Mouse (Mus musculus) liver, postnatal 0 days (tissue): Measurements from ENCODE around the gene Zbtb18. TPM values are rescaled to one million over a fixed set of nuclear protein-coding genes. Genes with fewer than 3 reads are reported as not detected.

ENCODE experiments used
- ATAC-seq: fragments of 200-750 bp; cut with Nextera tagmentation; 2 replicates; pipeline ENCODE4 v1.8.0; 2017; ENCODE audit warnings: mild to moderate bottlenecking, moderate library complexity
- DNase-seq: peaks from one replicate; pipeline ENCODE4 v3.0.0-alpha.2; 2016
- H3K27ac ChIP-seq: fragments of 300-500 bp; sonication (generic); 2 replicates; pipeline ENCODE4 v1.5.1; 2014; ENCODE audit warnings: antibody characterized with exemption, moderate library complexity, mild to moderate bottlenecking, low read depth
- H3K27me3 ChIP-seq: fragments of 300-500 bp; sonication (generic); 2 replicates; pipeline ENCODE4 v1.6.1; 2014; ENCODE audit warnings: low read length, control low read depth, mixed read lengths; ENCODE audit not compliant: insufficient read depth
- H3K36me3 ChIP-seq: fragments of 300-500 bp; sonication (generic); replicated peaks from 2 replicates; pipeline ENCODE4 v1.6.1; 2014; ENCODE audit warnings: mild to moderate bottlenecking, control low read depth, low read length, moderate library complexity, mixed read lengths; ENCODE audit not compliant: insufficient read depth
- H3K4me1 ChIP-seq: fragments of 300-500 bp; sonication (generic); 2 replicates; pipeline ENCODE4 v1.6.1; 2014; ENCODE audit warnings: antibody characterized with exemption, mild to moderate bottlenecking, control low read depth; ENCODE audit not compliant: insufficient read depth
- H3K4me2 ChIP-seq: fragments of 300-500 bp; sonication (generic); 2 replicates; pipeline ENCODE4 v1.6.1; 2014; ENCODE audit warnings: low read depth, mild to moderate bottlenecking, low read length, moderate library complexity, mixed read lengths
- H3K4me3 ChIP-seq: fragments of 300-500 bp; sonication (generic); 2 replicates; pipeline ENCODE4 v1.5.1; 2014; ENCODE audit warnings: low read depth, low read length
- H3K9ac ChIP-seq: fragments of 300-500 bp; sonication (generic); replicated peaks from 2 replicates; pipeline ENCODE4 v1.6.1; 2014; ENCODE audit warnings: mild to moderate bottlenecking, moderate library complexity
- H3K9me3 ChIP-seq: fragments of 300-500 bp; sonication (generic); 2 replicates; pipeline ENCODE4 v1.6.1; 2016; ENCODE audit warnings: mild to moderate bottlenecking, control low read depth, low read length, mixed read lengths
- CTCF ChIP-seq: sonication (generic); IDR thresholded peaks from 2 replicates; pipeline ENCODE4 v1.5.1; 2016; ENCODE audit warnings: antibody characterized with exemption, low read depth
- EP300 ChIP-seq: IDR thresholded peaks from 2 replicates; pipeline ENCODE4 v1.6.1; 2016; ENCODE audit warnings: antibody characterized with exemption, low read depth, mild to moderate bottlenecking
- WGBS: fragments of 180-500 bp; shearing (Covaris S2); extraction: QIAGEN DNeasy Blood & Tissue Kit; methylation state at CpG from one replicate; pipeline ENCODE4 v1.1.7; 2014; ENCODE audit not compliant: insufficient replicate concordance; 5-methylcytosine and 5-hydroxymethylcytosine counted together
- polyA plus RNA-seq: library from polyadenylated mRNA; unstranded; fragments of >200 nt; fragmentation: Nextera tagmentation; extraction: Ambion mirVana; gene quantifications from 2 replicates; pipeline ENCODE4 v1.2.1, GENCODE M21; 2015

Zbtb18 gene
- polyA plus RNA-seq, 1 experiment from 2014 or later: 1.5 TPM

DNA sequence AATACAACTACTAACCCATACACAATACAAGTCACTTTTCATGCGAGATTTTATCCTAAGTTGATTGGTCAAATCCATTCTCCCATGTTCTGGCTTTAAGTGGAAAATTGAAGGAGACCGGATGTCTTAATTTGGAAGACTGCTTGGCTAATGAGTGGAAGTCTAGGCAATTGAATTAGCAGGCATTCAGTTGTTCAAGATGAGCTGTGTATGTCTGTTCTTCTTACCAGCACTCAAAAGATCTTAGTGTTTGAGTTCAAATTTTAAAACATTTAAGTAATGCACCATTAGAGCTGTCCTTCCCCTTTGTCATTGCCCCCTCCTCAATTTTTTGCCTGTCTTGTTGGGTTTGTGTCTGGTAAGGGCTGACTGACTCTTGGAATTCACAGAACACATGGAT is 8.9 kb downstream of the Zbtb18 start:
- Histone ChIP-seq H3K36me3 (peaks cover 15% of the 10 kb centered on the region), H3K27ac (no peak overlapping the region), H3K4me2 (no peak overlapping the region), H3K9me3 (no peaks in the 10 kb centered on the region), H3K27me3 (no peaks in the 10 kb centered on the region), H3K4me3 (no peak overlapping the region), H3K9ac (no peak overlapping the region), H3K4me1 (no peaks in the 10 kb centered on the region)
- DNase-seq (no peak), ATAC-seq (no peak)
- TF ChIP-seq EP300 (no peak), CTCF (no peak)
- WGBS: 82% methylated on average over 2 of the region's 2 CpGs

- DNase-seq: no peak
- TF ChIP-seq CTCF (no peak), EP300 (no peak)
- WGBS: 77% methylated on average over 4 of the region's 4 CpGs
- Histone ChIP-seq H3K4me3 (no peak overlapping the region), H3K9me3 (no peaks in the 10 kb centered on the region), H3K27me3 (no peaks in the 10 kb centered on the region), H3K9ac (no peak overlapping the region), H3K27ac (no peak overlapping the region; the same call in 1 of the 2 replicates), H3K4me1 (no peaks in the 10 kb centered on the region), H3K36me3 (peaks cover 15% of the 10 kb centered on the region), H3K4me2 (no peak overlapping the region)
- ATAC-seq: no peak
Observed at GRCm38 (mm10) chr1:177451991-177452431, 9.9 kb downstream of the Zbtb18 start.

DNA sequence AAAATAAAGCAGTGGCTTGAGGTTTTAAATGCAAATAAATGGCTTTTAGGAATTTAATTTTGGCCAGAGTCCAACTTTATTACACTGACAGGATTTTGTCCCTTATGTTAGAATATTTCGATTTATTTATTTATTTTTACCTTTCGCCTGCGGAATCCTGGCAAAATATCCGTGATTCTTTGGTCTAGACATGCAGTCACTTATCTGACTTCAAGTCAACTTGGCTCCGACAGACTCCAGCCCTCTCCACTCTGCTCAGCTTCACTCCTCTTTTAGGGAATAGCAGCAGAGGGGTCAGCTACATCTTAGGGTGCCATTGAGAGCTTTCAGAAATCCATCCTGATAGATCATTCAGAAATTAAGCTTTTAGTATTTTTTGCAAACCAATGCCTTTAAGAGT is 10.8 kb downstream of the Zbtb18 start:
- H3K9ac ChIP-seq: no peak overlapping the region
- no peak overlapping the region for H3K4me3 ChIP-seq
- no peaks in the 10 kb centered on the region for H3K9me3 ChIP-seq
- no peak for DNase-seq
- no peak for TF ChIP-seq EP300
- no peak for TF ChIP-seq CTCF
- WGBS: 70% methylated on average over 5 of the region's 5 CpGs
- ATAC-seq: no peak
- H3K4me2 ChIP-seq: no peak overlapping the region
- H3K27ac ChIP-seq: no peak overlapping the region
- H3K27me3 ChIP-seq: no peaks in the 10 kb centered on the region
- H3K4me1 ChIP-seq: no peaks in the 10 kb centered on the region; the same call in 1 of the 2 replicates
- peaks cover 8% of the 10 kb centered on the region for H3K36me3 ChIP-seq

DNA sequence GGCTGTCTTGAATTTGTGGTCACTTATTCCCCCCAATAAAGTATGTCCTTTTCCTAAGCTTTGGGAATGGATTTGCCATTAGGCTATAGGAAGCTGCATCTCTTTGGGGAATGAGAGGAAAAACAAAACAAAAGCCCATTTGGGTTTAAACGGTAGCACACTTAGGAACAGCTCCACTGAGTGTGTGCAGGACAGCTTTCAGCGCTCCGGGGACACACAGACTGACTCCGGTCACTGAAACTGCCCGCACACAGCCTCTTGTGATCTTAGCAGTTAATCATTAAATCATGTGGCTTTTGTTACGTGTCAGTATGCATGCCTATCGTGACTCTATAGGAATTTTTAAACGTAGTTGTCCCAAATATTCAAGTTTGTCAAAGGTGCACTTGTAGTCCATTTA is 11.7 kb downstream of the Zbtb18 start:
- DNase-seq: no peak
- 64% methylated on average over 8 of the region's 8 CpGs for WGBS
- no peaks in the 10 kb centered on the region for H3K27me3 ChIP-seq
- TF ChIP-seq CTCF: no peak
- TF ChIP-seq EP300: no peak
- no peak overlapping the region for H3K4me3 ChIP-seq
- no peak overlapping the region for H3K9ac ChIP-seq
- H3K4me1 ChIP-seq: peaks cover 1% of the 10 kb centered on the region
- peak; percentile 51; the same call in 1 of the 2 replicates for ATAC-seq
- H3K9me3 ChIP-seq: no peaks in the 10 kb centered on the region
- peak overlapping the region; percentile 51 for H3K4me2 ChIP-seq
- H3K27ac ChIP-seq: no peak overlapping the region
- peaks cover 2% of the 10 kb centered on the region; the same call in 1 of the 2 replicates for H3K36me3 ChIP-seq

DNA sequence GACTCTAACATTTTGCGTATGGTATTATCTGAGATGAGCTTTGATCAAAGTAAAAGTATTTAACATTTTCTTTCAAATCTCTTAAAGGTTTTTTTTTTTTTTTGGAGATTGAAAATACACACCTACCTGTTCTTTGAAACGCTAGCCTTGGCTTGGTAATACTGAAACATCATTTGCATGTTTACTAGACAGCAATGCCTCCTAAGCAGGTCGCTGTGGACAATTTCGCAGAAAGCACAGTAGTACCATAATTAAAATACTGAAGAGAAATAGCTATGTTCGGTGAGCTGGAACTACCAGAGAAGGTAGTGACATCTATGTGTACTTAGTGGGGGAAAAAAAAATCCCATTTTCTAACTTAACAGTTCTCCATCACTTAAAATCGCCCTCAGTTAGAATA is 12.3 kb downstream of the Zbtb18 start:
- H3K4me1 ChIP-seq: peaks cover 3% of the 10 kb centered on the region
- WGBS: 68% methylated on average over 6 of the region's 6 CpGs
- H3K27me3 ChIP-seq: no peaks in the 10 kb centered on the region
- ATAC-seq (no peak), DNase-seq (no peak)
- no peak overlapping the region for H3K4me2 ChIP-seq
- H3K27ac ChIP-seq: no peak overlapping the region
- no peak for TF ChIP-seq CTCF
- no peak for TF ChIP-seq EP300
- no peak overlapping the region for H3K9ac ChIP-seq
- no peaks in the 10 kb centered on the region; the same call in 1 of the 2 replicates for H3K36me3 ChIP-seq
- H3K9me3 ChIP-seq: no peaks in the 10 kb centered on the region
- no peak overlapping the region for H3K4me3 ChIP-seq

- H3K9me3 ChIP-seq: no peaks in the 10 kb centered on the region
- peaks cover 3% of the 10 kb centered on the region for H3K4me1 ChIP-seq
- TF ChIP-seq EP300 (no peak), CTCF (no peak)
- no peak overlapping the region for H3K27ac ChIP-seq
- no peak overlapping the region for H3K4me3 ChIP-seq
- no peak for ATAC-seq
- no peaks in the 10 kb centered on the region; the same call in 1 of the 2 replicates for H3K36me3 ChIP-seq
- no peaks in the 10 kb centered on the region for H3K27me3 ChIP-seq
- no peak for DNase-seq
- H3K4me2 ChIP-seq: no peak overlapping the region
- 72% methylated on average over 5 of the region's 5 CpGs for WGBS
- no peak overlapping the region for H3K9ac ChIP-seq
Observed at GRCm38 (mm10) chr1:177455466-177455865, 13.3 kb downstream of the Zbtb18 start.

DNA sequence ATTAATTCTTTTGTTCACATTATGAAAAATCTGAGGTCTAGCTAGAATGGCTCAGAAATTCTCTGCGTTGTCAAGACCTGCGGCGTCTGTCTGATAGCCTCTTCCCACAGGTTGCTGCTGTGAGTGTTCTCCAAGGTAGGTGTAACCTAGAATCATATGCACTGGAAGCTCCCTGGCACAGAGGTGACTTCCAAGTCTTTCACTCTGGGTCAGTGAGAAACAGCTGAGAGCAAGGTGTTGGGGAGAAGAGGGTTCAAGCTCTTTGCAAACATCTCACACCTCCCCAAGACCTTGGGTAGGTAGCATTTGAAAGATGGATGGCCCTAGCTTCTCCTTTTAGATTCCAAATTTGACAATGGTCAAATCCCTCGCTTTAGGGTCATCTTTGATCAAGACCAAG is 14.1 kb downstream of the Zbtb18 start:
- no peak for TF ChIP-seq CTCF
- TF ChIP-seq EP300: no peak
- Histone ChIP-seq H3K27ac (no peak overlapping the region), H3K9ac (no peak overlapping the region), H3K4me2 (no peak overlapping the region), H3K9me3 (no peaks in the 10 kb centered on the region), H3K27me3 (no peaks in the 10 kb centered on the region), H3K4me1 (peaks cover 3% of the 10 kb centered on the region), H3K36me3 (no peaks in the 10 kb centered on the region; the same call in 1 of the 2 replicates), H3K4me3 (no peak overlapping the region)
- no peak for DNase-seq
- WGBS: 81% methylated on average over 4 of the region's 4 CpGs
- ATAC-seq: no peak
